Mouse (Mus musculus) myocyte (in vitro differentiated cells): ENCODE measurements at regions not wholly inside any gene's neighbourhood (a gene's known extent, or its start where the extent isn't known, plus 50 kb on each side); places are given as distances from the start of the nearest gene placed in this dataset.

Source experiments
- CEBPB ChIP-seq: IDR thresholded peaks from 2 replicates; pipeline ENCODE4 v1.6.1; 2011; ENCODE audit warnings: mild to moderate bottlenecking, moderate library complexity; ENCODE audit not compliant: poor library complexity, insufficient read depth, severe bottlenecking
- E2F4 ChIP-seq: IDR thresholded peaks from one replicate; pipeline ENCODE4 v1.6.1; 2011; ENCODE audit warnings: mild to moderate bottlenecking, control low read depth, moderate library complexity; ENCODE audit not compliant: insufficient read depth
- MAX ChIP-seq: IDR thresholded peaks from one replicate; pipeline ENCODE4 v1.6.1; 2011; ENCODE audit warnings: low read depth, mild to moderate bottlenecking, control low read depth
- MYOD1 ChIP-seq, 3 experiments: IDR thresholded peaks; one replicate each; pipeline ENCODE4 v1.6.1; 2011; ENCODE audit warnings: control low read depth in 2 of 3, low read depth in 2 of 3, mild to moderate bottlenecking in 2 of 3, moderate library complexity in 1 of 3; ENCODE audit not compliant: insufficient read length in 2 of 3, control insufficient read depth in 1 of 3
- MYOG ChIP-seq, 3 experiments: IDR thresholded peaks; one replicate each; pipeline ENCODE4 v1.6.1; 2011; ENCODE audit warnings: control low read depth in 2 of 3, low read depth in 2 of 3, mild to moderate bottlenecking in 2 of 3; ENCODE audit not compliant: insufficient read length in 2 of 3, control insufficient read depth in 1 of 3, insufficient read depth in 1 of 3
- POLR2A ChIP-seq: IDR thresholded peaks from one replicate; pipeline ENCODE4 v1.6.1; 2011; ENCODE audit warnings: low read depth, mild to moderate bottlenecking, control low read depth, moderate library complexity; ENCODE audit not compliant: insufficient read length
- POLR2AphosphoS2 ChIP-seq: IDR thresholded peaks from one replicate; pipeline ENCODE4 v1.6.1; 2011; ENCODE audit warnings: low read depth, control low read depth; ENCODE audit not compliant: insufficient read length
- REST ChIP-seq: IDR thresholded peaks from one replicate; pipeline ENCODE4 v1.6.1; 2011; ENCODE audit warnings: mild to moderate bottlenecking, control low read depth, moderate library complexity; ENCODE audit not compliant: insufficient read depth, insufficient read length
- SRF ChIP-seq: IDR thresholded peaks from one replicate; pipeline ENCODE4 v1.6.1; 2011; ENCODE audit warnings: low read depth; ENCODE audit not compliant: control insufficient read depth, insufficient read length
- TCF12 ChIP-seq: IDR thresholded peaks from one replicate; pipeline ENCODE4 v1.6.1; 2011; ENCODE audit warnings: mild to moderate bottlenecking, control low read depth; ENCODE audit not compliant: poor library complexity, insufficient read depth, severe bottlenecking
- TCF3 ChIP-seq: IDR thresholded peaks from one replicate; pipeline ENCODE4 v1.6.1; 2011; ENCODE audit warnings: low read depth, control low read depth; ENCODE audit not compliant: insufficient read length
- USF1 ChIP-seq: IDR thresholded peaks from one replicate; pipeline ENCODE4 v1.6.1; 2011; ENCODE audit warnings: low read depth, mild to moderate bottlenecking, control low read depth, moderate library complexity

- TF ChIP-seq MYOG (IDR thresholded peaks at IDR 0.05; ENCODE audit: control insufficient read depth in 1 of 3, insufficient read depth in 1 of 3, insufficient read length in 2 of 3, low read depth in 2 of 3), result no peak
- TF ChIP-seq POLR2A, result no peak
- TF ChIP-seq MYOD1 (IDR thresholded peaks at IDR 0.05; ENCODE audit: control insufficient read depth in 1 of 3, insufficient read length in 2 of 3, low read depth in 2 of 3), result no peak
- TF ChIP-seq E2F4, result no peak
- TF ChIP-seq MAX, result no peak
- TF ChIP-seq USF1, result no peak
- no peak for TF ChIP-seq TCF12
- TF ChIP-seq POLR2AphosphoS2, result no peak
- no peak for TF ChIP-seq CEBPB
- TF ChIP-seq TCF3, result no peak
- no peak for TF ChIP-seq REST
- TF ChIP-seq SRF, result no peak
Observed at GRCm38 (mm10) chr13:90480484-90480883, 391.1 kb upstream of the Xrcc4 start.
